In the genomic region with DNA sequence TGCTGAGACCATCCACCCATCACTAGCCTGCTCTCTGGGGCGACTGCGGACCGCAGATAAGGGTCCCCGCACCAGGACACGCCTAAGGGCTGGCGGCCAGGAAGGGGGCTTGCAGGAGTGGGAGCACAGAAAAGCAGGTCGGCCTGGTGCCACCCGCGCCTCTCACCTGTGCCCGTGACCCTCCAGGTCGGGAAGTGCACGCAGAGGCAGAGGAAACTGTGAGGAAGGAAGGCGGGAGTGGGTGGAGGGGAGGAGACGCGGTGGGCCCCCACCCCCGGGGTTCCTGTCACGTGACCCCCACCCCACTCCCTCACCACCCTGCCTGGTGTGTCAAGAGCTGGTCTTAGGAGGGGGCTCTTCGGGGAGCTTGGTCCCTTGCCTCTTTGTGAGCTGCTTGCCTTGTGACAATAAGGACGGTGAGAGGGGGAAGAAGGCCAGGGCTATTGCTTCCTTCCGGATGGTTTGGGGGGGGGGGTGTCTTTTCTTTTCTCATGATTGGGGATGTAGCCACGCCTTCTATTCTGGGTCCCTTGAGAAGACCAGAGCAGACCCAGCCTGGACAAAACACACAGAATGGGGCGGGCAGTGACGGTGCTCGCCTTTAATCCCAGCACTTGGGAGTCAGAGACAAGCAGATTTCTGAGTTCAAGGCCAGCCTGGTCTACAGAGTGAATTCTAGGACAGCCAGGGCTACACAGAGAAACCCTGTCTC, we compare ENCODE assay signal across 8 mouse cellular contexts. TPM values are rescaled to one million over a fixed set of nuclear protein-coding genes. Genes with fewer than 3 reads are reported as not detected.
DNase-seq lines count a peak whose midpoint lies in the region; ATAC-seq and TF ChIP-seq lines count a peak whose summit lies in the region.

Tmc8 (plus strand) TSS at position 84 of the 712 bp plus-strand sequence.
Tmc6 (minus strand) TSS at position 206 of the 712 bp plus-strand sequence.

- H3K4me3 ChIP-seq in forebrain, embryonic 15.5 days, result peak within 1 kb of the TSS; percentile 33
- H3K4me3 ChIP-seq in liver, postnatal 0 days (ENCODE audit: low read depth, low read length), result peak within 1 kb of the TSS; percentile 82
- H3K4me3 ChIP-seq in neural tube, embryonic 14.5 days (ENCODE audit: low read depth, low read length), result peak within 1 kb of the TSS; percentile 13
- H3K4me3 ChIP-seq in cerebellum, adult 2 months (replicated peaks; ENCODE audit: insufficient read depth, low read depth, low read length), result no peak within 1 kb of the TSS

- TF ChIP-seq CTCF in liver, postnatal 0 days (IDR thresholded peaks at IDR 0.05; ENCODE audit: low read depth), result no peak
- TF ChIP-seq CTCF in cerebellum, adult 2 months (IDR thresholded peaks at IDR 0.05; ENCODE audit: borderline replicate concordance, insufficient read depth, low read depth, low read length), result no peak

- peaks cover 31% of the 10 kb centered on the region for H3K4me1 ChIP-seq in forebrain, embryonic 15.5 days
- H3K4me1 ChIP-seq in liver, postnatal 0 days (ENCODE audit: insufficient read depth), result peaks cover 27% of the 10 kb centered on the region
- H3K4me1 ChIP-seq in neural tube, embryonic 14.5 days (ENCODE audit: control insufficient read depth, insufficient read depth, low read length), result peaks cover 27% of the 10 kb centered on the region
- H3K4me1 ChIP-seq in cerebellum, adult 2 months (ENCODE audit: control insufficient read depth, insufficient read depth, low read length), result peaks cover 5% of the 10 kb centered on the region; the same call in 1 of the 2 replicates

- no peaks in the 10 kb centered on the region for H3K9me3 ChIP-seq in forebrain, embryonic 15.5 days
- no peaks in the 10 kb centered on the region for H3K9me3 ChIP-seq in liver, postnatal 0 days (ENCODE audit: low read length)
- H3K9me3 ChIP-seq in neural tube, embryonic 14.5 days (ENCODE audit: control insufficient read depth, low read length), result no peaks in the 10 kb centered on the region

- H3K27ac ChIP-seq in forebrain, embryonic 15.5 days (replicated peaks), result no peak within 1 kb of the TSS
- peak within 1 kb of the TSS; percentile 97 for H3K27ac ChIP-seq in liver, postnatal 0 days (ENCODE audit: low read depth)
- no peak within 1 kb of the TSS; the same call in 1 of the 2 replicates for H3K27ac ChIP-seq in neural tube, embryonic 14.5 days (ENCODE audit: low read depth, low read length)
- no peak within 1 kb of the TSS for H3K27ac ChIP-seq in cerebellum, adult 2 months (ENCODE audit: insufficient read depth, low read length)

- H3K27me3 ChIP-seq in forebrain, embryonic 15.5 days, result peaks cover 35% of the 10 kb centered on the region
- H3K27me3 ChIP-seq in liver, postnatal 0 days (ENCODE audit: insufficient read depth, low read length), result no peaks in the 10 kb centered on the region
- no peaks in the 10 kb centered on the region; the same call in 1 of the 2 replicates for H3K27me3 ChIP-seq in neural tube, embryonic 14.5 days (ENCODE audit: control insufficient read depth, insufficient read depth, low read length)
- H3K27me3 ChIP-seq in cerebellum, adult 2 months (ENCODE audit: control insufficient read depth, insufficient read depth, low read length), result peaks cover 5% of the 10 kb centered on the region; the same call in 1 of the 2 replicates

- no peak; the same call in 1 of the 2 replicates for TF ChIP-seq EP300 in liver, postnatal 0 days (IDR thresholded peaks at IDR 0.05; ENCODE audit: low read depth)

- no peak for TF ChIP-seq POLR2A in cerebellum, adult 2 months (IDR thresholded peaks at IDR 0.05; ENCODE audit: borderline replicate concordance, insufficient read depth, low read length)

- peak within 1 kb of the TSS; percentile 36 for H3K9ac ChIP-seq in forebrain, embryonic 15.5 days (replicated peaks)
- H3K9ac ChIP-seq in liver, postnatal 0 days (replicated peaks), result peak within 1 kb of the TSS; percentile 89
- peak within 1 kb of the TSS; percentile 28; the same call in 1 of the 2 replicates for H3K9ac ChIP-seq in neural tube, embryonic 14.5 days (replicated peaks; ENCODE audit: low read depth, low read length)

- WGBS in forebrain, embryonic 15.5 days, result 39% methylated on average over 24 of the region's 24 CpGs
- WGBS in liver, postnatal 0 days (ENCODE audit: insufficient replicate concordance), result 14% methylated on average over 22 of the region's 24 CpGs
- WGBS in neural tube, embryonic 14.5 days, result 42% methylated on average over 24 of the region's 24 CpGs
- WGBS in cerebellum, adult 2 months, result 57% methylated on average over 24 of the region's 24 CpGs

- no peak for ATAC-seq in forebrain, embryonic 15.5 days (replicated peaks)
- peak; percentile 17 for ATAC-seq in inflammation-experienced regulatory T-cells, adult 6 months
- peak; percentile 13 for ATAC-seq in liver, postnatal 0 days
- ATAC-seq in neural tube, embryonic 14.5 days (ENCODE audit: low read depth), result no peak

- peak; percentile 65 for DNase-seq in adrenal gland, adult 2 months
- DNase-seq in adrenal gland, postnatal 4 days (ENCODE audit: low spot score in 2 of 2), result no peak
- peak; percentile 80 for DNase-seq in liver, postnatal 0 days
- no peak for DNase-seq in cerebellum, adult 2 months
- no peak for DNase-seq in left cerebral cortex, postnatal 25 days (ENCODE audit: low spot score in 2 of 2)

- H3K36me3 ChIP-seq in forebrain, embryonic 15.5 days, result no peaks in the 10 kb centered on the region
- peaks cover 40% of the 10 kb centered on the region for H3K36me3 ChIP-seq in liver, postnatal 0 days (replicated peaks; ENCODE audit: insufficient read depth, low read length)
- no peaks in the 10 kb centered on the region for H3K36me3 ChIP-seq in neural tube, embryonic 14.5 days (ENCODE audit: control insufficient read depth, insufficient read depth, low read length)

- H3K4me2 ChIP-seq in forebrain, embryonic 15.5 days (replicated peaks), result peak within 1 kb of the TSS; percentile 61
- H3K4me2 ChIP-seq in liver, postnatal 0 days (ENCODE audit: low read depth, low read length), result peak within 1 kb of the TSS; percentile 97
- H3K4me2 ChIP-seq in neural tube, embryonic 14.5 days (ENCODE audit: low read depth, low read length), result peak within 1 kb of the TSS; percentile 48

- intact Hi-C loops in left cerebral cortex, postnatal 25 days (cut with DNase I), result no loop called here

RNA-seq across cellular contexts. Expression of gene Tmc8, which starts in this region (rescaled TPM):
- 1 to 10 TPM; 2.3 to 3.1 TPM for total RNA-seq in adrenal gland, adult 2 months (2021)
- 12.3 and 13.8 TPM in 2 replicates for polyA plus RNA-seq in adrenal gland, adult 2 months (2012; rRNA removed)
- total RNA-seq in adrenal gland, postnatal 4 days (2021), result 1 to 10 TPM; 7.1 to 7.6 TPM
- 0.43 and 0.45 TPM in 2 replicates for polyA plus RNA-seq in forebrain, embryonic 15.5 days (2015; fragmentation: Nextera tagmentation; extraction: Ambion mirVana)
- polyA plus RNA-seq in inflammation-experienced regulatory T-cells, adult 6 months (2017; shearing (Covaris generic)), result 10 to 100 TPM; 32.9 to 40.0 (median 39.0) TPM
- polyA plus RNA-seq in liver, postnatal 0 days (2015; fragmentation: Nextera tagmentation; extraction: Ambion mirVana), result 6.3 and 6.8 TPM in 2 replicates
- polyA plus RNA-seq in neural tube, embryonic 14.5 days (2014; fragmentation: Nextera tagmentation; extraction: Ambion mirVana), result 0.64 and 1.7 TPM in 2 replicates
- polyA plus RNA-seq in cerebellum, adult 2 months (2012; rRNA removed), result 0.17 and 0.29 TPM in 2 replicates
- total RNA-seq in left cerebral cortex, postnatal 25 days (2021), result 1 to 10 TPM in 1 of 2 experiments, under 1 TPM in 1; 0.60 to 1.1 TPM

RNA-seq across cellular contexts. Expression of gene Tmc6, which starts in this region (rescaled TPM):
- total RNA-seq in adrenal gland, adult 2 months (2021), result 10 to 100 TPM; 22.3 to 28.5 TPM
- 45.1 and 47.7 TPM in 2 replicates for polyA plus RNA-seq in adrenal gland, adult 2 months (2012; rRNA removed)
- total RNA-seq in adrenal gland, postnatal 4 days (2021), result 10 to 100 TPM; 49.7 to 55.0 TPM
- polyA plus RNA-seq in forebrain, embryonic 15.5 days (2015; fragmentation: Nextera tagmentation; extraction: Ambion mirVana), result 1.9 and 2.6 TPM in 2 replicates
- 100 to 1,000 TPM in 2 of 3 experiments, 10 to 100 TPM in 1; 90.7 to 159 (median 116) TPM for polyA plus RNA-seq in inflammation-experienced regulatory T-cells, adult 6 months (2017; shearing (Covaris generic))
- 19.0 and 20.2 TPM in 2 replicates for polyA plus RNA-seq in liver, postnatal 0 days (2015; fragmentation: Nextera tagmentation; extraction: Ambion mirVana)
- polyA plus RNA-seq in neural tube, embryonic 14.5 days (2014; fragmentation: Nextera tagmentation; extraction: Ambion mirVana), result 3.9 and 4.8 TPM in 2 replicates
- 10.9 and 13.7 TPM in 2 replicates for polyA plus RNA-seq in cerebellum, adult 2 months (2012; rRNA removed)
- 1 to 10 TPM; 4.2 to 6.2 TPM for total RNA-seq in left cerebral cortex, postnatal 25 days (2021)

Comparison
In these comparisons a context has a peak if more than half of its experiments do, and no peak if none do; other contexts are left out.
1. DNase-seq: peak in adrenal gland, adult 2 months (single experiment) and liver, postnatal 0 days (single experiment); none in adrenal gland, postnatal 4 days (0 of 2), cerebellum, adult 2 months (0 of 2) and left cerebral cortex, postnatal 25 days (0 of 2).
2. ATAC-seq: peak in inflammation-experienced regulatory T-cells, adult 6 months (single experiment) and liver, postnatal 0 days (single experiment); none in forebrain, embryonic 15.5 days (single experiment) and neural tube, embryonic 14.5 days (single experiment).
3. H3K9ac ChIP-seq: peak in every context shown above with its lines; median percentile 89 in liver, postnatal 0 days; 36 in forebrain, embryonic 15.5 days; 28 in neural tube, embryonic 14.5 days.
4. Peak in every context shown above with its lines, with median percentiles within 50 percentile points of each other: H3K4me2 ChIP-seq.